Mouse (Mus musculus) ES-Bruce4 (cell line): ENCODE measurements around the gene Med24.

Experiments used
- EP300 ChIP-seq: IDR thresholded peaks from 2 replicates; pipeline ENCODE4 v1.6.1; 2011; ENCODE audit warnings: low read depth, low read length; ENCODE audit not compliant: insufficient read depth
- POLR2A ChIP-seq: IDR thresholded peaks from one replicate; pipeline ENCODE4 v1.8.1; 2011; ENCODE audit warnings: low read length; ENCODE audit not compliant: insufficient read depth

DNA sequence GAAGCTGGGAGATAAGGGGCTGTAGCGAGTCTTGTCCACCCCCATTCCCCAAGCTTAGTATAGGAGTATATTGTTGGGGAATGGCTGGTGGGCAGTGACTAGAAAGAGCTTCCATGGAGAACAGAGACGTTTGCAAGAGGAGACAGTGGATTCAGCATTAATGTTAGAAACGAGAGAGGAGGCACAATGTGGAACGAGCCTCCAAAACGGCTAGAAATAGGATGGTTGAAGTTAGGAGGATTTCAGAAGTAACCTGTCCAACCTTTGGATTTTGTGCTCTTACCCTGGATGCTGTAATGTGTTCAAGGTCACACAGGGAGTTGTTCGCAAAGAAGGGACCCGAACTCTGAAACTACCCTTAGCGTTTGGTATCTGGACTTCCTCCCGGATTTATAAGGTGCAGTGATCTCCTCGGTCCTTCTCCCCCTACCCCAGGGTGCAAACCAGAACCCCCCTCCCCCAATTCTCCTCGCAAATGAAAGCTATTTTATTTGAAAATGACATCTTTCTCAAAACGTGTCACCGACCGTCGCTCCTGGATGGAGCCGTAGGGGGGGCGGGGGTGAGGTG is 11.9 kb upstream of the Med24 start:
- TF ChIP-seq POLR2A (no peak), EP300 (no peak)
